Mouse (Mus musculus) layer of hippocampus, adult 2 months (tissue): ENCODE data around the gene Tpm1. TPM values are rescaled to one million over a fixed set of nuclear protein-coding genes. Genes with fewer than 3 reads are reported as not detected.

ENCODE experiments used
- DNase-seq, 2 experiments: peaks; one replicate each; pipeline ENCODE4 v3.0.0; 2022; ENCODE audit warnings: low spot score in 2 of 2
- H3K27ac ChIP-seq: fragments of 200-600 bp; 2 replicates; pipeline ENCODE4 v1.8.1; 2022
- H3K4me3 ChIP-seq: fragments of 200-600 bp; 2 replicates; pipeline ENCODE4 v1.8.1; 2022; ENCODE audit warnings: mild to moderate bottlenecking
- CTCF ChIP-seq: fragments of 200-600 bp; conservative IDR thresholded peaks from 2 replicates; pipeline ENCODE4 v1.8.1; 2022; ENCODE audit warnings: antibody characterized with exemption, mild to moderate bottlenecking, moderate library complexity
- total RNA-seq, 2 experiments: library from RNA; stranded (reverse); gene quantifications; 2 replicates each; pipeline ENCODE4 v1.2.3; 2021

Tpm1 gene
- total RNA-seq, 2 experiments from 2014 or later, result 213 to 215 TPM

GRCm38 (mm10) chr9:67005161-67005742 lies 44.0 kb downstream of the Tpm1 start:
- Histone ChIP-seq H3K27ac (no peak overlapping the region), H3K4me3 (no peak overlapping the region)
- DNase-seq, result no peak
- no peak for TF ChIP-seq CTCF

- Histone ChIP-seq H3K27ac (no peak overlapping the region), H3K4me3 (no peak overlapping the region)
- no peak for TF ChIP-seq CTCF
- no peak for DNase-seq
Observed at GRCm38 (mm10) chr9:67003656-67004055, 45.5 kb downstream of the Tpm1 start.

- TF ChIP-seq CTCF, result no peak
- Histone ChIP-seq H3K4me3 (no peak overlapping the region), H3K27ac (no peak overlapping the region)
- peak in 1 of 2 experiments; percentile 10 for DNase-seq
Observed at GRCm38 (mm10) chr9:67003156-67003555, 46.0 kb downstream of the Tpm1 start.

- no peak overlapping the region for H3K27ac ChIP-seq
- H3K4me3 ChIP-seq, result no peak overlapping the region
- no peak for DNase-seq
- no peak for TF ChIP-seq CTCF
Observed at GRCm38 (mm10) chr9:67001506-67001905, 47.7 kb downstream of the Tpm1 start.

- no peak overlapping the region for H3K27ac ChIP-seq
- TF ChIP-seq CTCF, result peak; percentile 76
- no peak overlapping the region for H3K4me3 ChIP-seq
- peak; percentile 34 to 60 for DNase-seq
Observed at GRCm38 (mm10) chr9:67001050-67001449, 48.2 kb downstream of the Tpm1 start.

- TF ChIP-seq CTCF, result no peak
- no peak overlapping the region for H3K27ac ChIP-seq
- DNase-seq, result peak in 1 of 2 experiments; percentile 22
Observed at GRCm38 (mm10) chr9:66999698-67000097, 49.5 kb downstream of the Tpm1 start.

GRCm38 (mm10) chr9:66991750-66992410 lies 57.3 kb downstream of the Tpm1 start:
- no peak for DNase-seq
- Histone ChIP-seq H3K27ac (no peak overlapping the region), H3K4me3 (no peak overlapping the region)
- TF ChIP-seq CTCF, result no peak

More at GRCm38 (mm10) chr9:66999698-67000097, 49.5 kb downstream of the Tpm1 start:
- no peak overlapping the region for H3K4me3 ChIP-seq

GRCm38 (mm10) chr9:66991021-66991749 lies 58.0 kb downstream of the Tpm1 start:
- no peak for DNase-seq
- Histone ChIP-seq H3K27ac (no peak overlapping the region), H3K4me3 (no peak overlapping the region)
- TF ChIP-seq CTCF, result no peak

- TF ChIP-seq CTCF, result no peak
- Histone ChIP-seq H3K4me3 (no peak overlapping the region), H3K27ac (no peak overlapping the region)
- DNase-seq, result no peak
Observed at GRCm38 (mm10) chr9:66990046-66990445, 59.2 kb downstream of the Tpm1 start.

- no peak for TF ChIP-seq CTCF
- no peak for DNase-seq
- no peak overlapping the region for H3K4me3 ChIP-seq
- H3K27ac ChIP-seq, result no peak overlapping the region
Observed at GRCm38 (mm10) chr9:66989581-66989980, 59.6 kb downstream of the Tpm1 start.

- no peak for TF ChIP-seq CTCF
- no peak for DNase-seq
- Histone ChIP-seq H3K27ac (no peak overlapping the region), H3K4me3 (no peak overlapping the region)
Observed at GRCm38 (mm10) chr9:66988888-66989414, 60.3 kb downstream of the Tpm1 start.

GRCm38 (mm10) chr9:66988198-66988887 lies 60.9 kb downstream of the Tpm1 start:
- H3K27ac ChIP-seq, result no peak overlapping the region
- no peak for DNase-seq
- no peak overlapping the region for H3K4me3 ChIP-seq
- no peak for TF ChIP-seq CTCF

- DNase-seq, result no peak
- no peak for TF ChIP-seq CTCF
- no peak overlapping the region for H3K27ac ChIP-seq
- H3K4me3 ChIP-seq, result no peak overlapping the region
Observed at GRCm38 (mm10) chr9:66985377-66985776, 63.8 kb downstream of the Tpm1 start.
